Mouse (Mus musculus) bone marrow, adult 2 months (tissue): Measurements from ENCODE around the gene Adgrg1.

Experiments
- CTCF ChIP-seq: fragments of 200-500 bp; IDR thresholded peaks from 2 replicates; pipeline ENCODE4 v1.5.1; 2011; ENCODE audit warnings: low read length, control low read depth; ENCODE audit not compliant: control insufficient read depth, insufficient read depth
- POLR2A ChIP-seq: fragments of 200-500 bp; IDR thresholded peaks from 2 replicates; pipeline ENCODE4 v1.6.1; 2011; ENCODE audit warnings: low read depth, mild to moderate bottlenecking, control low read depth, low read length, borderline replicate concordance; ENCODE audit not compliant: control insufficient read depth

DNA sequence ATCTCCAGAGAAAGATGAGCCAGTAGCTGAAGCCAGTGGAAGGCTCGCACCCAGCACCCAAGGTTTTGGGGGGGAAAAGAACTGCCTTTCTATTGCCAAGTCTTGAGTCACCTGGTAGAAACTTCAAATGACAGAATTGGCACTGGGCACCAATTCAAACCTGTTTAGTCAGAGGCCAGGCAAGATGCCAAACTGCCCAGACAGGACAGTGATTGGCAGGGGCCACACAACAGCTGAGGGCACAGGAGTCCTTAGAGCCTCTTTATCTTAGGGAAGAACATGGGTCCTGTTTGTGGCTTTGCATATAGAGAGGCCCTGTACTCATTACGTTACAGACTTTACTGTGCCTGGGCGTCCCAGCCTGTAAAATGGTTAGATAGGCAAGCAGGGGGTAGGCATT is 7.0 kb upstream of the Adgrg1 start:
- TF ChIP-seq CTCF (no peak), POLR2A (no peak)
